Mouse (Mus musculus): Measurements from ENCODE around the gene Nit2. TPM values are rescaled to one million over a fixed set of nuclear protein-coding genes. Genes with fewer than 3 reads are reported as not detected.

Nit2 gene
- polyA plus RNA-seq, 1 experiment: 154 TPM

GRCm38 (mm10) chr16:57171161-57171560 is 4.0 kb upstream of the Nit2 start:
- Histone ChIP-seq H3K27ac (ENCODE audit: insufficient read depth, low read length) (no peak overlapping the region), H3K36me3 (ENCODE audit: control insufficient read depth, insufficient read depth, low read length, poor library complexity, severe bottlenecking) (no peaks in the 10 kb centered on the region), H3K27me3 (ENCODE audit: control insufficient read depth, insufficient read depth, low read length, poor library complexity, severe bottlenecking) (no peaks in the 10 kb centered on the region), H3K4me1 (ENCODE audit: control insufficient read depth, insufficient read depth, low read length) (no peaks in the 10 kb centered on the region), H3K9ac (ENCODE audit: low read depth, poor library complexity, severe bottlenecking) (no peak overlapping the region), H3K9me3 (replicated peaks; ENCODE audit: control insufficient read depth, insufficient read depth, low read length, poor library complexity, severe bottlenecking) (no peaks in the 10 kb centered on the region), H3K4me3 (ENCODE audit: low read depth, low read length) (no peak overlapping the region)
- TF ChIP-seq CTCF (IDR thresholded peaks at IDR 0.05; ENCODE audit: low read depth, low read length) (no peak), POLR2A (IDR thresholded peaks at IDR 0.05; ENCODE audit: insufficient read depth, low read length) (no peak), EP300 (IDR thresholded peaks at IDR 0.05; ENCODE audit: insufficient read depth, low read depth, low read length) (no peak)

DNA sequence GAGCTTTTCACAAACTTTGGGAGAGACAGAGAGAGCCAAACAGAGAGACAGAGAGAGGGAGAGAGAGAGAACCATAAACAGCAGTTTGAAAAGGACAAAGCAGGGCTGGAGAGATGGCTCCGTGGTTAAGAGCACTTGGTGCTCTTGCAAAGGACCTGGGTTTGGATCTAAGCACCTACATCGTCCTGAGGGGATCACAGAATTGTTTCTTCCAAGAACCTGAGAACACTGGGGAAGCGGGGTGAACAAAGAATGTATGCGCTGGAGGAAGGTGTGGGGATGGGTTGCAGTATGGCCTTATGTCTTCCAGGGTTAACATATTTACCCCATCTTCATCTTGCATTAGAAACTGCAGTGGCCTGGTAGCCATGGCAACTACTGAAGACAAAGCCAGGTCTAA is 1.1 kb upstream of the Nit2 start:
- Histone ChIP-seq H3K27me3 (ENCODE audit: control insufficient read depth, insufficient read depth, low read length, poor library complexity, severe bottlenecking) (no peaks in the 10 kb centered on the region), H3K36me3 (ENCODE audit: control insufficient read depth, insufficient read depth, low read length, poor library complexity, severe bottlenecking) (peaks cover 15% of the 10 kb centered on the region), H3K27ac (ENCODE audit: insufficient read depth, low read length) (no peak overlapping the region), H3K4me1 (ENCODE audit: control insufficient read depth, insufficient read depth, low read length) (no peaks in the 10 kb centered on the region), H3K4me3 (ENCODE audit: low read depth, low read length) (no peak overlapping the region), H3K9ac (ENCODE audit: low read depth, poor library complexity, severe bottlenecking) (no peak overlapping the region), H3K9me3 (replicated peaks; ENCODE audit: control insufficient read depth, insufficient read depth, low read length, poor library complexity, severe bottlenecking) (no peaks in the 10 kb centered on the region)
- no peak for TF ChIP-seq POLR2A (IDR thresholded peaks at IDR 0.05; ENCODE audit: insufficient read depth, low read length)
- no peak for TF ChIP-seq CTCF (IDR thresholded peaks at IDR 0.05; ENCODE audit: low read depth, low read length)
- no peak for TF ChIP-seq EP300 (IDR thresholded peaks at IDR 0.05; ENCODE audit: insufficient read depth, low read depth, low read length)

GRCm38 (mm10) chr16:57167514-57167912 is 372 bp upstream of the Nit2 start:
- Histone ChIP-seq H3K36me3 (ENCODE audit: control insufficient read depth, insufficient read depth, low read length, poor library complexity, severe bottlenecking) (peaks cover 16% of the 10 kb centered on the region), H3K27me3 (ENCODE audit: control insufficient read depth, insufficient read depth, low read length, poor library complexity, severe bottlenecking) (no peaks in the 10 kb centered on the region), H3K9ac (ENCODE audit: low read depth, poor library complexity, severe bottlenecking) (no peak overlapping the region; the same call in 1 of the 2 replicates), H3K4me1 (ENCODE audit: control insufficient read depth, insufficient read depth, low read length) (no peaks in the 10 kb centered on the region), H3K4me3 (ENCODE audit: low read depth, low read length) (no peak overlapping the region), H3K9me3 (replicated peaks; ENCODE audit: control insufficient read depth, insufficient read depth, low read length, poor library complexity, severe bottlenecking) (no peaks in the 10 kb centered on the region), H3K27ac (ENCODE audit: insufficient read depth, low read length) (no peak overlapping the region)
- TF ChIP-seq EP300 (IDR thresholded peaks at IDR 0.05; ENCODE audit: insufficient read depth, low read depth, low read length): no peak
- TF ChIP-seq POLR2A (IDR thresholded peaks at IDR 0.05; ENCODE audit: insufficient read depth, low read length): no peak
- TF ChIP-seq CTCF (IDR thresholded peaks at IDR 0.05; ENCODE audit: low read depth, low read length): no peak

GRCm38 (mm10) chr16:57166086-57166485 is 1.1 kb downstream of the Nit2 start:
- no peaks in the 10 kb centered on the region for H3K4me1 ChIP-seq (ENCODE audit: control insufficient read depth, insufficient read depth, low read length)
- H3K9me3 ChIP-seq (replicated peaks; ENCODE audit: control insufficient read depth, insufficient read depth, low read length, poor library complexity, severe bottlenecking): no peaks in the 10 kb centered on the region
- H3K4me3 ChIP-seq (ENCODE audit: low read depth, low read length): no peak overlapping the region
- no peaks in the 10 kb centered on the region for H3K27me3 ChIP-seq (ENCODE audit: control insufficient read depth, insufficient read depth, low read length, poor library complexity, severe bottlenecking)
- peak overlapping the region; percentile 72; the same call in 1 of the 2 replicates for H3K9ac ChIP-seq (ENCODE audit: low read depth, poor library complexity, severe bottlenecking)
- H3K27ac ChIP-seq (ENCODE audit: insufficient read depth, low read length): no peak overlapping the region
- TF ChIP-seq EP300 (IDR thresholded peaks at IDR 0.05; ENCODE audit: insufficient read depth, low read depth, low read length) (no peak), CTCF (IDR thresholded peaks at IDR 0.05; ENCODE audit: low read depth, low read length) (no peak), POLR2A (IDR thresholded peaks at IDR 0.05; ENCODE audit: insufficient read depth, low read length) (no peak)
- peaks cover 26% of the 10 kb centered on the region for H3K36me3 ChIP-seq (ENCODE audit: control insufficient read depth, insufficient read depth, low read length, poor library complexity, severe bottlenecking)

- Histone ChIP-seq H3K27ac (ENCODE audit: insufficient read depth, low read length) (no peak overlapping the region), H3K36me3 (ENCODE audit: control insufficient read depth, insufficient read depth, low read length, poor library complexity, severe bottlenecking) (peaks cover 35% of the 10 kb centered on the region), H3K4me3 (ENCODE audit: low read depth, low read length) (no peak overlapping the region), H3K9me3 (replicated peaks; ENCODE audit: control insufficient read depth, insufficient read depth, low read length, poor library complexity, severe bottlenecking) (no peaks in the 10 kb centered on the region), H3K9ac (ENCODE audit: low read depth, poor library complexity, severe bottlenecking) (no peak overlapping the region), H3K27me3 (ENCODE audit: control insufficient read depth, insufficient read depth, low read length, poor library complexity, severe bottlenecking) (no peaks in the 10 kb centered on the region), H3K4me1 (ENCODE audit: control insufficient read depth, insufficient read depth, low read length) (no peaks in the 10 kb centered on the region)
- TF ChIP-seq EP300 (IDR thresholded peaks at IDR 0.05; ENCODE audit: insufficient read depth, low read depth, low read length) (no peak), CTCF (IDR thresholded peaks at IDR 0.05; ENCODE audit: low read depth, low read length) (no peak), POLR2A (IDR thresholded peaks at IDR 0.05; ENCODE audit: insufficient read depth, low read length) (no peak)
Measured at GRCm38 (mm10) chr16:57165157-57165556, 2.0 kb downstream of the Nit2 start.

GRCm38 (mm10) chr16:57163694-57164093 is 3.4 kb downstream of the Nit2 start:
- peaks cover 43% of the 10 kb centered on the region for H3K36me3 ChIP-seq (ENCODE audit: control insufficient read depth, insufficient read depth, low read length, poor library complexity, severe bottlenecking)
- TF ChIP-seq EP300 (IDR thresholded peaks at IDR 0.05; ENCODE audit: insufficient read depth, low read depth, low read length): no peak
- TF ChIP-seq CTCF (IDR thresholded peaks at IDR 0.05; ENCODE audit: low read depth, low read length): no peak
- TF ChIP-seq POLR2A (IDR thresholded peaks at IDR 0.05; ENCODE audit: insufficient read depth, low read length): no peak

More at GRCm38 (mm10) chr16:57163694-57164093, 3.4 kb downstream of the Nit2 start:
- Histone ChIP-seq H3K27me3 (ENCODE audit: control insufficient read depth, insufficient read depth, low read length, poor library complexity, severe bottlenecking) (no peaks in the 10 kb centered on the region), H3K27ac (ENCODE audit: insufficient read depth, low read length) (no peak overlapping the region), H3K9ac (ENCODE audit: low read depth, poor library complexity, severe bottlenecking) (no peak overlapping the region), H3K4me3 (ENCODE audit: low read depth, low read length) (no peak overlapping the region), H3K4me1 (ENCODE audit: control insufficient read depth, insufficient read depth, low read length) (no peaks in the 10 kb centered on the region), H3K9me3 (replicated peaks; ENCODE audit: control insufficient read depth, insufficient read depth, low read length, poor library complexity, severe bottlenecking) (no peaks in the 10 kb centered on the region)

Data from ES-Bruce4 (cell line).